Mouse (Mus musculus): Measurements from ENCODE around the gene Chit1. TPM values are rescaled to one million over a fixed set of nuclear protein-coding genes. Genes with fewer than 3 reads are reported as not detected.

Chit1 gene
- polyA plus RNA-seq, 1 experiment from 2014 or later = not detected

DNA sequence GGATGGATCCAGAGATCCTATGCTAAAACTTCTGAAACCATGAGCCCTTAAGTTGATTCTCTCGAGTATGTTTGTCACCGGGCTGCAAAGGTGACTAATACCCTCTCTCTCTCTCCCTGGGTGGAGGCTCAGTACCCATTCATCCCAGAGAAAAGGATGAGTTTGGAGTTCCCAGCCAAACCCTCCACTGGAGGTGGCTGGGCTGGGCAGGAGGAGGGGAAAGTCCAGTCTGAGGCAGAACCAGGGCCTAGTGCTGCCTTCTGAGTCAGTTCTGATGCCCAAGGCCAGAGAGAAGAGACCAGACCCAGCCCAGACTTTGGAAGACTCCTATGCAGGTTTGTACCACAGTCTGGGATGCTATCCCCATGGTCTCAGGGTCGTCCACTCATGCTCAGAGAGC, 9.4 kb upstream of the Chit1 start:
- Histone ChIP-seq H3K4me3 (no peak overlapping the region), H3K4me1 (peaks cover 15% of the 10 kb centered on the region), H3K4me2 (replicated peaks) (no peak overlapping the region), H3K27me3 (peaks cover 4% of the 10 kb centered on the region; the same call in 1 of the 2 replicates), H3K36me3 (no peaks in the 10 kb centered on the region), H3K9ac (no peak overlapping the region), H3K27ac (no peak overlapping the region), H3K9me3 (no peaks in the 10 kb centered on the region)
- WGBS = 73% methylated on average over 3 of the region's 3 CpGs
- ATAC-seq (ENCODE audit: insufficient number of reproducible peaks, insufficient read depth, low FRiP score, low TSS enrichment) = no peak

DNA sequence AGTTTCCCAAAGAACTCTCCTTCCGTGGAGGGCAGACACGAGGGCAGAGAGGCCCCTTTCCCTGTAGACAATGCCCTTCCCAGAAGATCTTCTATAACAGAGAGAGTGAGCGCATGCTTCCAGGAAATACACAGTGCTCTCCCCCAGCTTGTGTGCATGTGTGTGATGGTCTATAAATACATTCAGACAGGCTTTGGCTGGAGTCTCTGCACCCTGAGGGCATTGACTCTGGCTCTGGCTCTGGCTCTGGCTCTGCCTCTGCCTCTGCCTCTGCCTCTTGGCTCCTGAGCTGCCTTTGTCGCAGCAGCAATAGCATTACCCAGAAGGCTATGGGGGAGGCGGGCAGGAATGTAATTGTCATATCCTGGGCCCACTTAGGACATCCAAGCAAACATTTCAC, 7.2 kb upstream of the Chit1 start:
- no peaks in the 10 kb centered on the region for H3K9me3 ChIP-seq
- H3K9ac ChIP-seq = no peak overlapping the region
- no peak for ATAC-seq (ENCODE audit: insufficient number of reproducible peaks, insufficient read depth, low FRiP score, low TSS enrichment)
- 68% methylated on average over 5 of the region's 5 CpGs for WGBS
- no peak overlapping the region for H3K27ac ChIP-seq
- no peaks in the 10 kb centered on the region for H3K36me3 ChIP-seq
- no peak overlapping the region for H3K4me2 ChIP-seq (replicated peaks)
- peaks cover 4% of the 10 kb centered on the region; the same call in 1 of the 2 replicates for H3K27me3 ChIP-seq
- no peak overlapping the region for H3K4me3 ChIP-seq
- H3K4me1 ChIP-seq = peaks cover 8% of the 10 kb centered on the region

DNA sequence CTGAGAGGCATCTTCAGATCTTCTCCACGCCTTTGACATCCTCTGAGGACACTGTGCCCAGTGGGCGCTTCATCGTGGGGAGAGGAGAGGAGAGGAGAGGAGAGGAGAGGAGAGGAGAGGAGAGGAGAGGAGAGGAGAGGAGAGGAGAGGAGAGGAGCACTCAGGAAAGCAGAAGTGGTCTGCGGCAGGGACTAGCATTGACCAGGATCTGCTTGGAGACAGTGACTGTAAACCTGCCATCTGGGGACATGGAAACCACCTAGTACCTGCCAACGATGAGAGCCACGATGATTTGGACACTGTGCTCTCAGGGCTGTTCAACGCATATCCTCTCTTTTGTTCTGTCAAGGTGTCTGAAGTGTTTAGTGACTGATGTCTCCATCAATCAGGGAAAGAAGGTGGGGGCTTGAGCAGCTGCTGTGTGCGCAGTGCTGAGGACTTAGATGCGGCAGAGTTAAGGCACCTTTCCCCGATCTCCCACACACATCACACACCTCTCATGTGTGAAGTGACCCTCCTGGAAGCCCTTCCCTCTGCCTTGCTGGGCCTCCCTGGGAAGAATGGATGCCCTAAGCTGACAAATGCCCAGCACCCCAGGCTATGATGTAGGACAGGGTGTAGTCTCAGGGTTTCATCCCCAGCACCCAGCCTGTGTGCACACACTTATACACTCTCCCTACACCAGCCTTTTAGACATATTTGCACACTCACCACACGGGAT, 5.8 kb upstream of the Chit1 start:
- ATAC-seq (ENCODE audit: insufficient number of reproducible peaks, insufficient read depth, low FRiP score, low TSS enrichment) = no peak
- 79% methylated on average over 11 of the region's 11 CpGs for WGBS
- H3K27ac ChIP-seq = no peak overlapping the region

DNA sequence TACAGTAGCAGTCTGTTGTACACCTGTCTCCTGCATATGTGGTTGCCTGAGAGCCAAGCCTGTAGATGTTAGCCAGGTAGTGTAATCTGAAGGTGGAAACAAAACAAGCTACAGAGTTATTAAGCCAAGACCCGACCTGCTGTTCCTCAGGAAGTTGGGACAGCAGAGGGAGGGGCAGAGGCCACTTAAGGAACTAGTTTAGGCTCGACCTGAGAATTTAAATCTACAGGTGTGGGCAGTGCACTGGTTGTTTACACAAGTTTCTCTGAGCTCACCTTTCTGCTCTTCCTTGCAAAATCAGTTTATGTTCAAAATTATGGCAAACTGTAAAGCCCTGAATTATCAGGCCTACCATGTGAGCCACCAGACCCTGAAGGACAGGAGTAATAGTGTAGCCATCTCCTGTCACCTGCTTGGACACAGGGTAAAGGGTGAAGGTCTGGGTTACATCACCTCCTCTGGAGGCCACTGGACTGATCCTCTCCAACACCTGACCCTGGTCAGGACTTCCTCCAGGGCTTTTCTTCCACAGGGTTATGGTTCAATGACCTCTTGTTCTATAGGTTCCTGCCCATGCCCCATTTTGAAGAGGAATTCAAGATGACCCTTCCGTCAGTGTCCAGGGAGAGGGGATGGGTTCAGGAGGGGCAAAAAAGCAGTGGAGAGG, 5.1 kb upstream of the Chit1 start:
- no peaks in the 10 kb centered on the region for H3K36me3 ChIP-seq
- H3K4me2 ChIP-seq (replicated peaks) = no peak overlapping the region
- no peak overlapping the region for H3K9ac ChIP-seq
- H3K27me3 ChIP-seq = peaks cover 4% of the 10 kb centered on the region; the same call in 1 of the 2 replicates
- H3K4me3 ChIP-seq = no peak overlapping the region
- no peak for ATAC-seq (ENCODE audit: insufficient number of reproducible peaks, insufficient read depth, low FRiP score, low TSS enrichment)
- H3K9me3 ChIP-seq = no peaks in the 10 kb centered on the region
- 48% methylated on average over 3 of the region's 3 CpGs for WGBS
- H3K27ac ChIP-seq = no peak overlapping the region
- H3K4me1 ChIP-seq = no peaks in the 10 kb centered on the region

More for the DNA sequence above, 5.8 kb upstream of the Chit1 start:
- Histone ChIP-seq H3K9ac (no peak overlapping the region), H3K4me1 (no peaks in the 10 kb centered on the region), H3K4me3 (no peak overlapping the region), H3K27me3 (peaks cover 4% of the 10 kb centered on the region; the same call in 1 of the 2 replicates), H3K36me3 (no peaks in the 10 kb centered on the region), H3K9me3 (no peaks in the 10 kb centered on the region), H3K4me2 (replicated peaks) (no peak overlapping the region)

DNA sequence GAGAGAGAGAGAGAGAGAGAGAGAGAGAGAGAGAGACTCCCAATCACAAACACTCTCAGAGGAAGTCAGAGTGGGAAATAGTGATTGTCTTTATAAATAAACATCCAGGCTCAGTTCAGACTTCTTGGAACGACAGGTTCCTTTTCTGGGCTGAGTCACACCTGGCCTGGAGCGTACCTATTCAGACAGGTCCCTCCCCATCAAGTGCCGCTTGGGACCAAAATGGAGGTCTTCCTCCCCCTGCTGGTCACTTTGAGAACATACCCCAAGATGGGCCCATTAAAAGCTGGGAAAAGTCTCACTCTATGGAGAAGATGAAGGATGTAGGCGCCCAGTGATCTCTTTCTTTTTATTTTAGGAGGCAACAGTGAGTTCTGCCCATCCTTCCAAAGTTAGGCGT, 4.3 kb upstream of the Chit1 start:
- Histone ChIP-seq H3K4me3 (no peak overlapping the region), H3K4me2 (replicated peaks) (no peak overlapping the region), H3K27me3 (peaks cover 4% of the 10 kb centered on the region; the same call in 1 of the 2 replicates), H3K9ac (no peak overlapping the region), H3K36me3 (no peaks in the 10 kb centered on the region), H3K4me1 (no peaks in the 10 kb centered on the region), H3K27ac (no peak overlapping the region), H3K9me3 (no peaks in the 10 kb centered on the region)
- ATAC-seq (ENCODE audit: insufficient number of reproducible peaks, insufficient read depth, low FRiP score, low TSS enrichment) = no peak
- 6% methylated on average over 5 of the region's 5 CpGs for WGBS

DNA sequence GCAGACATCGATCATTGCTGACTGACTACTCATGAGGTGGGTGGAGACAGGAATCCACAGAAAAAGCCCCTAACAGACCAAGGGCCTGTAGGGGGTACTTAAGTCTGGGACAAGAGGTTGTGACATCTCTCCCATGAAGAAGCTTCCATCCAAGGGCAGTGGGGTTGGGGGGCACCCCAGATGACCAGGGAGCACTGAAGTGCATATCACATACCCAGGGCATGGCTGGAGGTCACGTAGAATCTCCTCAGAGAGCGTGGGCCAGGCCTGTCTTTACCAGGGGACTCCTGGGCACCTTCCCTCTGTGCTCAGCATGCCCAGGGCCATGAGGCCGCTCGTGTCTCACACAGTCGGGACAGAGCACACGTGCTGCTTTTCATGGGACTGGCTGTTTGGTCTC, 3.3 kb upstream of the Chit1 start:
- H3K4me1 ChIP-seq = no peaks in the 10 kb centered on the region
- 85% methylated on average over 7 of the region's 7 CpGs for whole genome bisulfite sequencing
- no peak for ATAC-seq (ENCODE audit: insufficient number of reproducible peaks, insufficient read depth, low FRiP score, low TSS enrichment)

DNA sequence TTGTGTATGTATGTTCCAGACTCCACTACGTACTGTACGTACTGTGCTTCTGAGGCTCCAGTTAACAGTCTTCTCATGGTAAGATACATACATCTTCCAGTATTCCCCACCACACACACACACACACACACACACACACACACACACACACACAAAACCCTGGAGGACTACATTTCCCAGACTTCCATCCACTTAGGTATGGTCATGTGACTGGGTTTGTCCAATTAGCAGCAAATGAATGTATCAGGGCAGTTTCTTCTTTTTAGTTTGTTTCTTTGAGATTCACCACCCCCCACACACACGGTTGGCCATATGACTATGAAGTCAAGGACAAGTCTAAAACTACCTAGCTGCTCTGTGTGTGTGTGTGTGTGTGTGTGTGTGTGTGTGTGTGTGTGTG, 1.0 kb upstream of the Chit1 start:
- Histone ChIP-seq H3K27ac (no peak overlapping the region), H3K9me3 (no peaks in the 10 kb centered on the region), H3K4me2 (replicated peaks) (no peak overlapping the region), H3K27me3 (peaks cover 4% of the 10 kb centered on the region; the same call in 1 of the 2 replicates), H3K9ac (no peak overlapping the region), H3K36me3 (no peaks in the 10 kb centered on the region), H3K4me1 (no peaks in the 10 kb centered on the region), H3K4me3 (no peak overlapping the region)
- 90% methylated on average over 3 of the region's 3 CpGs for WGBS
- no peak for ATAC-seq (ENCODE audit: insufficient number of reproducible peaks, insufficient read depth, low FRiP score, low TSS enrichment)

More for the DNA sequence above, 3.3 kb upstream of the Chit1 start:
- Histone ChIP-seq H3K4me2 (replicated peaks) (no peak overlapping the region), H3K36me3 (no peaks in the 10 kb centered on the region), H3K9ac (no peak overlapping the region), H3K27me3 (peaks cover 4% of the 10 kb centered on the region; the same call in 1 of the 2 replicates), H3K4me3 (no peak overlapping the region), H3K9me3 (no peaks in the 10 kb centered on the region), H3K27ac (no peak overlapping the region)

DNA sequence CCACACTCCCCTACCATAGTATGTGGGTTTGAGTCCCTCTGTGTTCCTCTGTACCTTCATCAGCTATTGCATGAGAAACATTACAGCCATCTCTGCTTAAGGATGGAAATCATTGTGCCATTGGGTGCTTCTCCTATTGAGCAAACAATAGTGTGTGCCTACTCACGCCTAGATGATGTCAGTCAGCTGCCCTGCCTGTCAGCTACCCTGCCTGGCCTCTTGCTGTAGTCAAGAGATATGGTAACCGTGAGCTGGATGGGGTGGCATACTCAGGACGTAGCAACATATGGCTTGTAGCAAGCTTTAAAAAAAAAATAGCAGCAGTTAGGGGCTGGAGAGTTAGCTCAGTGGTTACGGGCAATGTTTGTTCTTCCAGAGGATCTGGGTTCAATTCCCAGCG, 593 bp upstream of the Chit1 start:
- Histone ChIP-seq H3K4me1 (peaks cover 3% of the 10 kb centered on the region; the same call in 1 of the 2 replicates), H3K9me3 (no peaks in the 10 kb centered on the region), H3K27me3 (peaks cover 2% of the 10 kb centered on the region; the same call in 1 of the 2 replicates), H3K9ac (no peak overlapping the region), H3K36me3 (no peaks in the 10 kb centered on the region), H3K27ac (no peak overlapping the region), H3K4me2 (replicated peaks) (no peak overlapping the region), H3K4me3 (no peak overlapping the region)
- no peak for ATAC-seq (ENCODE audit: insufficient number of reproducible peaks, insufficient read depth, low FRiP score, low TSS enrichment)
- 85% methylated on average over 5 of the region's 5 CpGs for WGBS

DNA sequence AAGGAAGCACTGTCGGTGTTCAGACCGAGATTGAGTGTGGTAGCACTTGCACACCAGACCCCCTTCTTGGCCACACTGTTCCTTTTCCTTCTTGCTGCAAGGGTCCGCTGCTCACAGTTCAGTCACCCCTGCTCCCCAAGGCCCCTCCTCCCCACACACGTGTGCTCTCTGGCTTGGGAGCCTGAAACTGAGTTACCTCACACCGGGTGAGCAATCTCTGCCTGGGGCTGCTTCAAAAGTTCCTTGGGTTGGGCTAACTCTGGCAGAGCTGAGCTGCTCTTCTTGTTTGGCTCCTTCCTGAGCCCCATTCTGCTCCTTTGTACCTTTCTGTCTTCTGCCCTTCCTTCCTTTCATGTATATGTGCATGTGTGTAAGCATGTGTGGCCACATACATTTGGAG, 2.5 kb downstream of the Chit1 start:
- Histone ChIP-seq H3K4me2 (replicated peaks) (no peak overlapping the region), H3K9me3 (no peaks in the 10 kb centered on the region), H3K36me3 (no peaks in the 10 kb centered on the region), H3K4me1 (peaks cover 9% of the 10 kb centered on the region; the same call in 1 of the 2 replicates), H3K4me3 (no peak overlapping the region), H3K27me3 (no peaks in the 10 kb centered on the region), H3K9ac (no peak overlapping the region), H3K27ac (no peak overlapping the region)
- ATAC-seq (ENCODE audit: insufficient number of reproducible peaks, insufficient read depth, low FRiP score, low TSS enrichment) = no peak
- 56% methylated on average over 5 of the region's 5 CpGs for WGBS

DNA sequence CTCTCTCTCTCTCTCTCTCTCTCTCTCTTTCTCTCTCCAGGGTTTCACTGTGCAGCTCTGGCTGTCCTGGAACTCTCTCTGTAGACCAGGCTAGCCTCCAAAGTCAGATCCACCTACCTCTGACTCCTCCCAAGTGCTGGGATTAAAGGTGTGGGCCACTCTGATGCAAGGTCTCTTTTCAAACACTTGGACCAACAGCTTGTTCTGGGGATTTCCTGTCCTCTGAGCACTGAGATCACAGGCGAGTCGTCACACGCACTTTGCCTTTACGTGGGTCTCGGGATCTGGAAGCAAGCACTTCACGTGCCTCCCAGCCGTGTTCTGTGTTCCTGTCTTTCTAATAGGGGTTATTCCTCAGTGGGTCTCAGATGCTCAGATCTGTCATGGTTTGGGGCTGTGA, 3.0 kb downstream of the Chit1 start:
- Histone ChIP-seq H3K9ac (no peak overlapping the region), H3K4me3 (no peak overlapping the region), H3K27ac (no peak overlapping the region), H3K4me1 (peaks cover 9% of the 10 kb centered on the region; the same call in 1 of the 2 replicates), H3K4me2 (replicated peaks) (no peak overlapping the region), H3K36me3 (no peaks in the 10 kb centered on the region), H3K9me3 (no peaks in the 10 kb centered on the region; the same call in 1 of the 2 replicates), H3K27me3 (no peaks in the 10 kb centered on the region)
- no peak for ATAC-seq (ENCODE audit: insufficient number of reproducible peaks, insufficient read depth, low FRiP score, low TSS enrichment)
- 69% methylated on average over 7 of the region's 7 CpGs for WGBS

DNA sequence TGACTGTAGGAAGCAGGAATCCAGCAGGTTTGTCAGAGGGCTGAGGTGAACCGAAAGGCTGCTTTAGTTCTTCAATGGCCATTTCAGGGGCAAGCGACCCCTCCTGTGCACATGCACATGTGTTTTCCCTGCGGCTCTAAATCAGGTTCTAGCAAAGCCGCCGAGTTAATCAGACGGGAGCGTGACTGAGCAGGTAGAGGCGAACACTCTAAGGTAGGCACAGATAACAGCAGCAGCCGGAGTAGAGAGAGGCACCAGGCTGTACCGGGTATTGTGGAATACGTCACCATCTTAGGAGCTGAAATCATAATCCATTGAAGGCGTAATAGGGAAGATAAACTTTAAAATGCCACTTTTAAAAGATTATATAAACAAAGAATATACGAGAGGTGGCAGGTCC, 3.7 kb downstream of the Chit1 start:
- Histone ChIP-seq H3K4me2 (replicated peaks) (no peak overlapping the region), H3K9me3 (peaks cover 5% of the 10 kb centered on the region; the same call in 1 of the 2 replicates), H3K9ac (no peak overlapping the region), H3K4me1 (peaks cover 9% of the 10 kb centered on the region; the same call in 1 of the 2 replicates), H3K36me3 (no peaks in the 10 kb centered on the region), H3K4me3 (no peak overlapping the region), H3K27ac (no peak overlapping the region), H3K27me3 (no peaks in the 10 kb centered on the region)
- no peak for ATAC-seq (ENCODE audit: insufficient number of reproducible peaks, insufficient read depth, low FRiP score, low TSS enrichment)
- 65% methylated on average over 13 of the region's 13 CpGs for WGBS

DNA sequence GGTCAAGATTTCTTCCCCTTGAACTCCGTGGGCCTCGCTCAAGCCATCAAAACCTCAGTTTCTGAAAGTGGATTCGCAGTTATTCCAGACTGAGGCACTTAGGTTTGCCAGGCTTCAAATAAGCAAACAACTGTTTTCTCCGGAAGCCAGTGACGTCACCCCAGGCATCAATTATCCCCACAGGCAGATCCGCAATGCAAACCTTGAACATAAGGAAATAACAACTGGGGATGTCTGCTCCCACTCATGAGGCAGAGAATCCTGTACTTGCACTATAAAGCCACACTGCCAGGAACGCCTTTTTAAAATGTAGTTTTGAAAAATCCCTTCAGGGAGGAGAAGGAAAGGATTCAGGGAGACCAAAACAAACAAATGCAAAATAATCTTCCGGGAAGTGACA, 4.4 kb downstream of the Chit1 start:
- Histone ChIP-seq H3K27ac (no peak overlapping the region), H3K36me3 (no peaks in the 10 kb centered on the region), H3K9ac (no peak overlapping the region), H3K9me3 (peaks cover 5% of the 10 kb centered on the region; the same call in 1 of the 2 replicates), H3K4me2 (replicated peaks) (no peak overlapping the region), H3K4me3 (no peak overlapping the region), H3K27me3 (no peaks in the 10 kb centered on the region), H3K4me1 (peaks cover 9% of the 10 kb centered on the region; the same call in 1 of the 2 replicates)
- 38% methylated on average over 8 of the region's 8 CpGs for WGBS
- ATAC-seq (ENCODE audit: insufficient number of reproducible peaks, insufficient read depth, low FRiP score, low TSS enrichment) = no peak
